Mouse (Mus musculus) liver, embryonic 14.5 days (tissue): ENCODE results near the gene Prickle1. TPM values are rescaled to one million over a fixed set of nuclear protein-coding genes. Genes with fewer than 3 reads are reported as not detected.
A peak's percentile ranks its signal among the peaks of the same experiment; 100 is the strongest.

ENCODE experiments used
- ATAC-seq: fragments of 200-750 bp; cut with Nextera tagmentation; 2 replicates; pipeline ENCODE4 v1.8.0; 2017; ENCODE audit warnings: moderate number of reproducible peaks, mild to moderate bottlenecking, moderate library complexity; ENCODE audit not compliant: insufficient read depth
- DNase-seq, 3 experiments: peaks; one replicate each; pipeline ENCODE4 v3.0.0-alpha.2; 2012 to 2013; ENCODE audit warnings: low read depth in 3 of 3, low spot score in 3 of 3
- H3K27ac ChIP-seq: fragments of 300-500 bp; sonication (generic); 2 replicates; pipeline ENCODE4 v1.5.1; 2014; ENCODE audit warnings: moderate library complexity, mild to moderate bottlenecking, control low read depth, inconsistent platforms
- H3K27me3 ChIP-seq: fragments of 300-500 bp; sonication (generic); 2 replicates; pipeline ENCODE4 v1.6.1; 2014; ENCODE audit warnings: mild to moderate bottlenecking, low read length, moderate library complexity; ENCODE audit not compliant: control insufficient read depth, insufficient read depth
- H3K36me3 ChIP-seq: fragments of 300-500 bp; sonication (generic); replicated peaks from 2 replicates; pipeline ENCODE4 v1.6.1; 2014; ENCODE audit warnings: low read depth; ENCODE audit not compliant: control insufficient read depth, insufficient read depth
- H3K4me1 ChIP-seq, 2 experiments: fragments of 200-500 bp in 1 of 2; fragments of 300-500 bp in 1 of 2; sonication (generic) in 1 of 2; replicated peaks; 2 replicates each; pipeline ENCODE4 v1.6.1; 2012 to 2014; ENCODE audit warnings: antibody characterized with exemption in 1 of 2, inconsistent platforms in 1 of 2, low read length in 1 of 2; ENCODE audit not compliant: control insufficient read depth in 2 of 2, insufficient read depth in 2 of 2
- H3K4me2 ChIP-seq: fragments of 300-500 bp; sonication (generic); 2 replicates; pipeline ENCODE4 v1.6.1; 2014; ENCODE audit warnings: low read depth, mild to moderate bottlenecking, control low read depth, moderate library complexity
- H3K4me3 ChIP-seq, 2 experiments: fragments of 200-500 bp in 1 of 2; fragments of 300-500 bp in 1 of 2; sonication (generic) in 1 of 2; 2 replicates each; pipeline ENCODE4 v1.5.1; 2012 to 2014; ENCODE audit warnings: low read depth in 2 of 2, low read length in 2 of 2, mild to moderate bottlenecking in 2 of 2, control low read depth in 1 of 2, inconsistent platforms in 1 of 2, moderate library complexity in 1 of 2; ENCODE audit not compliant: insufficient read depth in 1 of 2
- H3K9ac ChIP-seq: fragments of 300-500 bp; sonication (generic); replicated peaks from 2 replicates; pipeline ENCODE4 v1.6.1; 2014; ENCODE audit warnings: mild to moderate bottlenecking, control low read depth, moderate library complexity
- H3K9me3 ChIP-seq: fragments of 300-500 bp; sonication (generic); 2 replicates; pipeline ENCODE4 v1.6.1; 2016; ENCODE audit warnings: low read length, mixed read lengths; ENCODE audit not compliant: control insufficient read depth
- CTCF ChIP-seq: IDR thresholded peaks from 2 replicates; pipeline ENCODE4 v1.5.1; 2016; ENCODE audit warnings: antibody characterized with exemption, low read depth, control low read depth
- EP300 ChIP-seq: IDR thresholded peaks from 2 replicates; pipeline ENCODE4 v1.6.1; 2016; ENCODE audit warnings: antibody characterized with exemption, low read depth
- WGBS: fragments of 180-500 bp; shearing (Covaris S2); extraction: QIAGEN DNeasy Blood & Tissue Kit; methylation state at CpG from one replicate; pipeline ENCODE4 v1.1.7; 2014; ENCODE audit not compliant: insufficient replicate concordance; 5-methylcytosine and 5-hydroxymethylcytosine counted together
- polyA plus RNA-seq, 2 experiments: library from polyadenylated mRNA; depleted of rRNA in 1 of 2; stranded (reverse) in 1 of 2; unstranded in 1 of 2; fragments of >200 nt; fragmentation: Nextera tagmentation in 1 of 2; extraction: Ambion mirVana in 1 of 2; gene quantifications; 2 replicates each; pipeline versions ENCODE4 v1.2.1 to v1.2.3; 2012 to 2014

The Prickle1 gene
- polyA plus RNA-seq (2012; rRNA removed), result 1.2 and 1.5 TPM in 2 replicates
- polyA plus RNA-seq (2014; fragmentation: Nextera tagmentation; extraction: Ambion mirVana), result 3.2 and 3.5 TPM in 2 replicates

DNA sequence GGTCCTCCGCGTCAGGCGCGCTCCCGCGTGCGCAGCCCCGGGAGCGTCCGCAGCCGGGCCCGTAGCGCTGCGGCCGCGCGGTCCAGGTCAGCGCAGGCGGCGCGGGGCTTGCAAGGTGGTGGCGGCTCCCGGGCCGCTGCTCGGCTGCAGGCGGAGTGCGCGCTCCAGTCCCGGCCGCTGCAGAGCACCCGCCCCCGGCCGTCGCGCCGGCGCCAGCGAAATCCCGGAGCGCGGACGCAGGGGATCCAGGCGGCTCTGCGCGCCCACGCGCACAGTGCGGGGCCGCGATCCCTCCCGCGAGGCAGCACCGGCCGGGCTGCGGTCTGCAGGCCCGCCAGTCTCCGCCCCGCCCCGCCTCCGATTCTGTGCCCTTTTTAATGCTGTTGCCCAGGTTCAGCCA lies at the start of gene Prickle1:
Gene Prickle1, minus strand, starts transcription at position 146 of the 400 bp plus-strand sequence.
- no peaks in the 10 kb centered on the region for H3K9me3 ChIP-seq
- ATAC-seq, result peak; percentile 86
- H3K27ac ChIP-seq, result no peak within 1 kb of the TSS
- under 1% methylated on average over 49 of the region's 60 CpGs for WGBS
- peak within 1 kb of the TSS; percentile 77 to 80 for H3K4me3 ChIP-seq
- H3K4me2 ChIP-seq, result peak within 1 kb of the TSS; percentile 68
- H3K27me3 ChIP-seq, result peaks cover 5% of the 10 kb centered on the region; the same call in 1 of the 2 replicates
- peak within 1 kb of the TSS; percentile 72 for H3K9ac ChIP-seq
- peak; percentile 66 to 69 (median 68) for DNase-seq
- no peak for TF ChIP-seq EP300
- no peak for TF ChIP-seq CTCF
- peaks cover 26 to 33% of the 10 kb centered on the region in 2 experiments for H3K4me1 ChIP-seq
- no peaks in the 10 kb centered on the region for H3K36me3 ChIP-seq

DNA sequence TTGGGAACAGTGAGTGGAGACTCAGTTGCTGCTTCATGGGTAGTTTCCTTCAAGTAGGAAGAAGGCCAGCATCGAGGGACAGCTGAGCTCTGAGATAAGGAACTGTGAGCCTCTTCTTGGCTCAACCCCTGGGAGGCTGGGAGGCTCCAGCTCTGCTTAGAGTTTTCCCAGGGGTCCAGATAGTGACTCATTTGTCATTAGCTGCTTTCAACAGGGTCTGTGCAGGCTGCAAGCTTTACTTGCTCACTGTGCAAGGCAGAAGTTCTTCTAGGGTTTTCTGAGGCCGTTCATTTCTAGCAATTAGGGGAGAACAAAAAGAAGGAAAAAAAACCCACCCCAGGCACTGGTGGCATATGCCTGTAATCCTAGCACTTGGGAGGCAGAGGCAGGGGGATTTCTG lies 44.5 kb upstream of the Prickle1 start:
- Histone ChIP-seq H3K27ac (no peak overlapping the region), H3K4me2 (no peak overlapping the region), H3K9me3 (no peaks in the 10 kb centered on the region), H3K4me1 (peaks cover 0 to 7% of the 10 kb centered on the region in 2 experiments; a peak in 1 of 4 replicates), H3K36me3 (no peaks in the 10 kb centered on the region), H3K9ac (no peak overlapping the region), H3K4me3 (no peak overlapping the region), H3K27me3 (no peaks in the 10 kb centered on the region)
- TF ChIP-seq CTCF, result no peak
- TF ChIP-seq EP300, result no peak
- ATAC-seq (0 out of 2 replicates have a peak, but pooled peaks have one; percentile 33), DNase-seq (no peak)
- WGBS, result 37% methylated on average over 2 of the region's 2 CpGs

DNA sequence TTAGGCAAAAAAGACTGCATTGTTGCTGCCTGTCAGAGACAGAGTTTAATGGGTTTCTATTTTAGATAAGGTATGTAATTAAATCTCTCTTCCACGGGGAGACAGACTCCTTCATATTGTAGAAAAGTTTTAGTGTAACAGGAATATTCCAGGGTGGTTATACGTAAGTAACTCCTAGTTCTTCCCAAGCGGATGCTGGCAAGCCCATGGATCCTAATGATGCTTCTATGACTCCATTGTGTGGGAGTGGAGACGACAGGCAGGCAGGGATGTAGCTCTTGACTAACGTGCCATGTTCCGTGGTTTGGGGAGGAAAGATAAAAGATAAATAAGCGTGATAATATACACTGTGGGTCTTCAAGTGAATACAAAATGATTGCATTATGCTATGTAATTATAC lies 41.3 kb upstream of the Prickle1 start:
- no peak overlapping the region for H3K4me3 ChIP-seq

DNA sequence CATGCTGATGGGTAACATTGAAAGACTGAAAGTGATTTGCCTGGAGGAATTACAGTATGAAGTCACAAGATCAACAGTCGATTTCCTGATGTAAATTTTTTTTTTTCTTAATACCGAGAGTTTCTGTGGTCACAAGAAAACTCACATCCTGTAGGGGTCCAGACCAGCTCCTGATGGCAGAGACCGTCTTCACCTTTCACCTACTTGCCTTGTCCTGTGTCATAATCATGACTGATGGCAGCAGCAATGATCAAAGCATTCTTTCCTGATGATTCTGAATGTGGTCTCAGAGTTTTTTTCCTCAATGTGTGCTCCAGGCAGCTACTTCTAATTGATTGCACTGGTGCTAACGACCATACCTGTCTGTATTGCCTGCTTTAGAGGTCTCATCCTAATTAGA lies 39.9 kb upstream of the Prickle1 start:
- ATAC-seq (no peak), DNase-seq (no peak)
- Histone ChIP-seq H3K27ac (no peak overlapping the region), H3K9ac (no peak overlapping the region), H3K4me2 (no peak overlapping the region), H3K9me3 (no peaks in the 10 kb centered on the region), H3K4me1 (peaks cover 0 to 4% of the 10 kb centered on the region in 2 experiments; a peak in 1 of 4 replicates), H3K27me3 (no peaks in the 10 kb centered on the region), H3K36me3 (no peaks in the 10 kb centered on the region), H3K4me3 (no peak overlapping the region)
- 40% methylated on average over 4 of the region's 4 CpGs for WGBS
- no peak for TF ChIP-seq CTCF
- TF ChIP-seq EP300, result no peak

More for the DNA sequence above, 41.3 kb upstream of the Prickle1 start:
- ATAC-seq (no peak), DNase-seq (no peak)
- 39% methylated on average over 7 of the region's 7 CpGs for WGBS
- H3K27me3 ChIP-seq, result no peaks in the 10 kb centered on the region
- H3K9me3 ChIP-seq, result no peaks in the 10 kb centered on the region
- H3K36me3 ChIP-seq, result no peaks in the 10 kb centered on the region
- H3K4me2 ChIP-seq, result no peak overlapping the region
- TF ChIP-seq EP300 (no peak), CTCF (no peak)
- H3K4me1 ChIP-seq, result peaks cover 0 to 7% of the 10 kb centered on the region in 2 experiments; a peak in 1 of 4 replicates
- no peak overlapping the region for H3K9ac ChIP-seq
- H3K27ac ChIP-seq, result no peak overlapping the region

DNA sequence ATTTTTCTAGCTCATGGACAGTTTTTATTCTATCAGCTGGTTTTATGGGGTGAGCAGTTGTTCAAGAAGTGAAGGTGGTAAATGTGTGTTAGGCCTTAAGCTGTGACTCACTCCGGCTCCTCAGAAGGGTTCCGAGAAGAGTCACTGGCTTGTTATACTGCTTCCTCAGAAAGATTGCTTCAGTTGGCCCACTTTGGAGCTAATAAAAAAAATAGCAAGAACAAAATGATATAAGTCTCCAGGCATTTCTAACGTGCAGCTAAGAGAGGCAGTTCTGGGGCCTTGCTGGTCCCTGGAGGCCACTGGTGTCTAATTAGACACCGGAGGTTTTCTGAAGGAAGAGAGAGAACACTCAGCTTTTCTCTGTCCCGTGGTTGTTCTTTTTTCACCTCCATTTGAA lies 38.8 kb upstream of the Prickle1 start:
- Histone ChIP-seq H3K9ac (no peak overlapping the region), H3K4me3 (no peak overlapping the region), H3K27me3 (no peaks in the 10 kb centered on the region), H3K9me3 (no peaks in the 10 kb centered on the region), H3K4me2 (no peak overlapping the region), H3K27ac (no peak overlapping the region), H3K36me3 (no peaks in the 10 kb centered on the region), H3K4me1 (no peaks in the 10 kb centered on the region)
- ATAC-seq (no peak), DNase-seq (no peak)
- TF ChIP-seq EP300 (no peak), CTCF (no peak)
- WGBS, result 71% methylated on average over 5 of the region's 5 CpGs
